Mouse (Mus musculus) forebrain, embryonic 16.5 days (tissue): Measurements from ENCODE around the gene Sptan1. TPM values are rescaled to one million over a fixed set of nuclear protein-coding genes. Genes with fewer than 3 reads are reported as not detected.

ENCODE experiments used
- ATAC-seq: fragments of 200-750 bp; cut with Nextera tagmentation; 2 replicates; pipeline ENCODE4 v1.8.0; 2017; ENCODE audit warnings: mild to moderate bottlenecking, moderate library complexity
- H3K27ac ChIP-seq: fragments of 300-500 bp; sonication (generic); 2 replicates; pipeline ENCODE4 v1.5.1; 2014; ENCODE audit warnings: low read length, control low read depth
- H3K27me3 ChIP-seq: fragments of 300-500 bp; sonication (generic); replicated peaks from 2 replicates; pipeline ENCODE4 v1.6.1; 2014; ENCODE audit warnings: low read length; ENCODE audit not compliant: control insufficient read depth, insufficient read depth
- H3K36me3 ChIP-seq: fragments of 300-500 bp; sonication (generic); 2 replicates; pipeline ENCODE4 v1.6.1; 2014; ENCODE audit not compliant: control insufficient read depth, insufficient read depth
- H3K4me1 ChIP-seq: fragments of 300-500 bp; sonication (generic); replicated peaks from 2 replicates; pipeline ENCODE4 v1.6.1; 2014; ENCODE audit warnings: low read length; ENCODE audit not compliant: control insufficient read depth, insufficient read depth
- H3K4me2 ChIP-seq: fragments of 300-500 bp; sonication (generic); 2 replicates; pipeline ENCODE4 v1.6.1; 2014; ENCODE audit warnings: mild to moderate bottlenecking, low read length, control low read depth
- H3K4me3 ChIP-seq: fragments of 300-500 bp; sonication (generic); replicated peaks from 2 replicates; pipeline ENCODE4 v1.5.1; 2014; ENCODE audit warnings: mild to moderate bottlenecking, low read length, control low read depth
- H3K9ac ChIP-seq: fragments of 300-500 bp; sonication (generic); replicated peaks from 2 replicates; pipeline ENCODE4 v1.6.1; 2014; ENCODE audit warnings: low read depth, low read length, control low read depth
- H3K9me3 ChIP-seq: fragments of 300-500 bp; sonication (generic); 2 replicates; pipeline ENCODE4 v1.6.1; 2016; ENCODE audit warnings: low read length; ENCODE audit not compliant: control insufficient read depth
- WGBS: fragments of 180-500 bp; shearing (Covaris S2); extraction: QIAGEN DNeasy Blood & Tissue Kit; methylation state at CpG from one replicate; pipeline ENCODE4 v1.1.7; 2014; 5-methylcytosine and 5-hydroxymethylcytosine counted together
- polyA plus RNA-seq: library from polyadenylated mRNA; unstranded; fragments of >200 nt; fragmentation: Nextera tagmentation; extraction: Ambion mirVana; gene quantifications from 2 replicates; pipeline ENCODE4 v1.2.1, GENCODE M21; 2015

Sptan1 gene
- polyA plus RNA-seq, result 243 and 294 TPM in 2 replicates

- H3K4me1 ChIP-seq, result peaks cover 52% of the 10 kb centered on the region
- under 1% methylated on average over 70 of the region's 82 CpGs for WGBS
- peak within 1 kb of the TSS; percentile 93 for H3K27ac ChIP-seq
- no peaks in the 10 kb centered on the region for H3K9me3 ChIP-seq
- no peaks in the 10 kb centered on the region for H3K27me3 ChIP-seq
- H3K4me2 ChIP-seq, result peak within 1 kb of the TSS; percentile 75
- ATAC-seq, result peak; percentile 99
- H3K36me3 ChIP-seq, result 0 out of 2 replicates have a peak, but pooled peaks cover under 1% of the 10 kb centered on the region
- peak within 1 kb of the TSS; percentile 99 for H3K9ac ChIP-seq
- peak within 1 kb of the TSS; percentile 62 for H3K4me3 ChIP-seq
These were observed at the start of gene Sptan1 for GRCm38 (mm10) chr2:29965250-29965843. Gene Sptan1, plus strand, starts transcription at chr2:29965560.

- H3K4me1 ChIP-seq, result no peaks in the 10 kb centered on the region
- no peak for ATAC-seq
- H3K27me3 ChIP-seq, result no peaks in the 10 kb centered on the region
- H3K36me3 ChIP-seq, result peaks cover 38% of the 10 kb centered on the region
- no peaks in the 10 kb centered on the region for H3K9me3 ChIP-seq
- H3K4me2 ChIP-seq, result no peak overlapping the region
- WGBS, result 92% methylated on average over 11 of the region's 11 CpGs
- H3K4me3 ChIP-seq, result no peak overlapping the region
- no peak overlapping the region for H3K9ac ChIP-seq
- H3K27ac ChIP-seq, result no peak overlapping the region
These were observed 47.7 kb upstream of the Sptan1 start for GRCm38 (mm10) chr2:29917621-29918020.

- Histone ChIP-seq H3K9me3 (no peaks in the 10 kb centered on the region), H3K4me2 (no peak overlapping the region), H3K9ac (no peak overlapping the region), H3K27ac (no peak overlapping the region), H3K4me1 (no peaks in the 10 kb centered on the region), H3K4me3 (no peak overlapping the region), H3K36me3 (peaks cover 45% of the 10 kb centered on the region), H3K27me3 (no peaks in the 10 kb centered on the region)
- 67% methylated on average over 11 of the region's 11 CpGs for WGBS
- no peak for ATAC-seq
These were observed 43.3 kb upstream of the Sptan1 start for GRCm38 (mm10) chr2:29922011-29922410.

- ATAC-seq, result no peak
- Histone ChIP-seq H3K4me3 (no peak overlapping the region), H3K9me3 (no peaks in the 10 kb centered on the region), H3K36me3 (peaks cover 41% of the 10 kb centered on the region), H3K4me1 (no peaks in the 10 kb centered on the region), H3K27ac (no peak overlapping the region), H3K4me2 (no peak overlapping the region), H3K9ac (no peak overlapping the region), H3K27me3 (no peaks in the 10 kb centered on the region)
- WGBS, result 91% methylated on average over 5 of the region's 5 CpGs
These were observed 38.8 kb upstream of the Sptan1 start for GRCm38 (mm10) chr2:29926542-29926941.

GRCm38 (mm10) chr2:29930506-29930905 is 34.9 kb upstream of the Sptan1 start:
- no peaks in the 10 kb centered on the region for H3K4me1 ChIP-seq
- no peak overlapping the region for H3K4me3 ChIP-seq
- no peak overlapping the region for H3K9ac ChIP-seq
- H3K9me3 ChIP-seq, result no peaks in the 10 kb centered on the region
- no peaks in the 10 kb centered on the region for H3K27me3 ChIP-seq
- ATAC-seq, result no peak
- H3K36me3 ChIP-seq, result peaks cover 18% of the 10 kb centered on the region
- 83% methylated on average over 10 of the region's 10 CpGs for WGBS
- no peak overlapping the region for H3K4me2 ChIP-seq
- H3K27ac ChIP-seq, result no peak overlapping the region

GRCm38 (mm10) chr2:29931194-29931593 is 34.2 kb upstream of the Sptan1 start:
- no peak for ATAC-seq
- no peaks in the 10 kb centered on the region for H3K27me3 ChIP-seq
- peaks cover 16% of the 10 kb centered on the region for H3K36me3 ChIP-seq
- H3K27ac ChIP-seq, result no peak overlapping the region
- H3K9ac ChIP-seq, result no peak overlapping the region
- no peak overlapping the region for H3K4me2 ChIP-seq
- WGBS, result 81% methylated on average over 6 of the region's 6 CpGs
- H3K4me3 ChIP-seq, result no peak overlapping the region
- H3K4me1 ChIP-seq, result peaks cover 5% of the 10 kb centered on the region
- no peaks in the 10 kb centered on the region for H3K9me3 ChIP-seq

- peaks cover 9% of the 10 kb centered on the region for H3K4me1 ChIP-seq
- peak within 1 kb of the TSS; percentile 73 for H3K27ac ChIP-seq
- peak; percentile 99 for ATAC-seq
- H3K9ac ChIP-seq, result peak within 1 kb of the TSS; percentile 62
- H3K4me3 ChIP-seq, result peak within 1 kb of the TSS; percentile 72
- peaks cover 6% of the 10 kb centered on the region for H3K36me3 ChIP-seq
- peak within 1 kb of the TSS; percentile 64 for H3K4me2 ChIP-seq
- H3K9me3 ChIP-seq, result no peaks in the 10 kb centered on the region
- 3% methylated on average over 44 of the region's 44 CpGs for WGBS
- no peaks in the 10 kb centered on the region for H3K27me3 ChIP-seq
These were observed 30.3 kb upstream of the Sptan1 start, which contains the start of gene Gle1 for GRCm38 (mm10) chr2:29934906-29935599. Gene Gle1, plus strand, starts transcription at chr2:29935426.

GRCm38 (mm10) chr2:29940073-29940472 is 25.3 kb upstream of the Sptan1 start:
- Histone ChIP-seq H3K4me2 (no peak overlapping the region), H3K4me1 (peaks cover 9% of the 10 kb centered on the region), H3K4me3 (no peak overlapping the region), H3K27me3 (no peaks in the 10 kb centered on the region), H3K27ac (no peak overlapping the region), H3K36me3 (peaks cover 33% of the 10 kb centered on the region), H3K9ac (no peak overlapping the region), H3K9me3 (no peaks in the 10 kb centered on the region)
- 89% methylated on average over 9 of the region's 9 CpGs for whole genome bisulfite sequencing
- no peak for ATAC-seq

GRCm38 (mm10) chr2:29940826-29941225 is 24.5 kb upstream of the Sptan1 start:
- Histone ChIP-seq H3K4me3 (no peak overlapping the region), H3K4me1 (peaks cover 7% of the 10 kb centered on the region), H3K4me2 (no peak overlapping the region), H3K9ac (no peak overlapping the region), H3K27ac (no peak overlapping the region), H3K36me3 (peaks cover 37% of the 10 kb centered on the region), H3K9me3 (no peaks in the 10 kb centered on the region), H3K27me3 (no peaks in the 10 kb centered on the region)
- WGBS, result 92% methylated on average over 7 of the region's 7 CpGs
- no peak for ATAC-seq
